Mouse (Mus musculus) embryonic facial prominence, embryonic 11.5 days (tissue): ENCODE measurements at regions not wholly inside any gene's neighbourhood (a gene's known extent, or its start where the extent isn't known, plus 50 kb on each side); places are given as distances from the start of the nearest gene placed in this dataset.

Experiments
- ATAC-seq: fragments of 200-750 bp; cut with Nextera tagmentation; replicated peaks from 2 replicates; pipeline ENCODE4 v1.8.0; 2017; ENCODE audit warnings: low read depth; ENCODE audit not compliant: insufficient number of reproducible peaks, low FRiP score, low TSS enrichment
- DNase-seq: peaks from one replicate; pipeline ENCODE4 v3.0.0-alpha.2; 2015; ENCODE audit warnings: low spot score
- H3K27ac ChIP-seq: fragments of 300-500 bp; sonication (generic); replicated peaks from 2 replicates; pipeline ENCODE4 v1.5.1; 2014; ENCODE audit warnings: mild to moderate bottlenecking, low read depth, low read length, control low read depth
- H3K27me3 ChIP-seq: fragments of 300-500 bp; sonication (generic); 2 replicates; pipeline ENCODE4 v1.6.1; 2014; ENCODE audit warnings: mild to moderate bottlenecking, low read length, moderate library complexity, mixed read lengths; ENCODE audit not compliant: control insufficient read depth, insufficient read depth
- H3K36me3 ChIP-seq: fragments of 300-500 bp; sonication (generic); replicated peaks from 2 replicates; pipeline ENCODE4 v1.6.1; 2014; ENCODE audit warnings: low read depth, mild to moderate bottlenecking, low read length, moderate library complexity, mixed read lengths; ENCODE audit not compliant: control insufficient read depth, insufficient read depth
- H3K4me1 ChIP-seq: fragments of 300-500 bp; sonication (generic); 2 replicates; pipeline ENCODE4 v1.6.1; 2014; ENCODE audit warnings: low read length, mixed read lengths; ENCODE audit not compliant: control insufficient read depth, insufficient read depth
- H3K4me2 ChIP-seq: fragments of 300-500 bp; sonication (generic); 2 replicates; pipeline ENCODE4 v1.6.1; 2014; ENCODE audit warnings: low read depth, mild to moderate bottlenecking, control low read depth, low read length, moderate library complexity
- H3K4me3 ChIP-seq: fragments of 300-500 bp; sonication (generic); 2 replicates; pipeline ENCODE4 v1.5.1; 2014; ENCODE audit warnings: low read depth, low read length, control low read depth
- H3K9ac ChIP-seq: fragments of 300-500 bp; sonication (generic); replicated peaks from 2 replicates; pipeline ENCODE4 v1.6.1; 2014; ENCODE audit warnings: mild to moderate bottlenecking, control low read depth, low read length
- H3K9me3 ChIP-seq: fragments of 300-500 bp; sonication (generic); replicated peaks from 2 replicates; pipeline ENCODE4 v1.6.1; 2016; ENCODE audit warnings: mild to moderate bottlenecking, low read length, inconsistent platforms, mixed read lengths; ENCODE audit not compliant: control insufficient read depth
- WGBS: fragments of 180-500 bp; shearing (Covaris S2); extraction: QIAGEN DNeasy Blood & Tissue Kit; methylation state at CpG from one replicate; pipeline ENCODE4 v1.1.7; 2014; 5-methylcytosine and 5-hydroxymethylcytosine counted together

- Histone ChIP-seq H3K27ac (no peak overlapping the region), H3K36me3 (no peaks in the 10 kb centered on the region), H3K4me1 (no peaks in the 10 kb centered on the region), H3K4me2 (no peak overlapping the region), H3K9ac (no peak overlapping the region), H3K4me3 (no peak overlapping the region), H3K27me3 (no peaks in the 10 kb centered on the region), H3K9me3 (no peaks in the 10 kb centered on the region)
- 63% methylated on average over 2 of the region's 2 CpGs for WGBS
- DNase-seq = no peak
- no peak for ATAC-seq
Observed at GRCm38 (mm10) chr13:85570886-85571527, 282.1 kb upstream of the Rasa1 start.

- no peak for ATAC-seq
- Histone ChIP-seq H3K4me2 (no peak overlapping the region), H3K9ac (no peak overlapping the region), H3K4me1 (no peaks in the 10 kb centered on the region), H3K9me3 (no peaks in the 10 kb centered on the region), H3K4me3 (no peak overlapping the region), H3K27ac (no peak overlapping the region), H3K27me3 (no peaks in the 10 kb centered on the region), H3K36me3 (no peaks in the 10 kb centered on the region)
- WGBS = 82% methylated on average over 2 of the region's 2 CpGs
- DNase-seq = no peak
Observed at GRCm38 (mm10) chr13:85557821-85558220, 268.9 kb upstream of the Rasa1 start.

GRCm38 (mm10) chr13:85556101-85556853 lies 267.3 kb upstream of the Rasa1 start:
- Histone ChIP-seq H3K4me3 (no peak overlapping the region), H3K4me2 (no peak overlapping the region), H3K27ac (no peak overlapping the region), H3K4me1 (no peaks in the 10 kb centered on the region), H3K36me3 (no peaks in the 10 kb centered on the region), H3K9me3 (no peaks in the 10 kb centered on the region), H3K27me3 (no peaks in the 10 kb centered on the region), H3K9ac (no peak overlapping the region)
- ATAC-seq = no peak
- peak; percentile 80 for DNase-seq
- WGBS = 14% methylated on average over 5 of the region's 5 CpGs

- no peak overlapping the region for H3K4me2 ChIP-seq
- WGBS = 81% methylated on average over 3 of the region's 3 CpGs
- no peak overlapping the region for H3K27ac ChIP-seq
- no peak for ATAC-seq
- no peaks in the 10 kb centered on the region for H3K4me1 ChIP-seq
- no peaks in the 10 kb centered on the region for H3K9me3 ChIP-seq
- H3K4me3 ChIP-seq = no peak overlapping the region
- DNase-seq = no peak
- no peaks in the 10 kb centered on the region for H3K27me3 ChIP-seq
- no peak overlapping the region for H3K9ac ChIP-seq
- no peaks in the 10 kb centered on the region for H3K36me3 ChIP-seq
Observed at GRCm38 (mm10) chr13:85553072-85553471, 264.1 kb upstream of the Rasa1 start.

GRCm38 (mm10) chr13:85509671-85510070 lies 220.7 kb upstream of the Rasa1 start:
- no peak overlapping the region for H3K4me2 ChIP-seq
- no peaks in the 10 kb centered on the region for H3K27me3 ChIP-seq
- H3K9ac ChIP-seq = no peak overlapping the region
- no peaks in the 10 kb centered on the region for H3K4me1 ChIP-seq
- DNase-seq (no peak), ATAC-seq (no peak)
- H3K27ac ChIP-seq = no peak overlapping the region
- WGBS = 65% methylated on average over 1 of the region's 1 CpGs
- no peaks in the 10 kb centered on the region for H3K9me3 ChIP-seq
- no peak overlapping the region for H3K4me3 ChIP-seq
- no peaks in the 10 kb centered on the region for H3K36me3 ChIP-seq

- DNase-seq (no peak), ATAC-seq (no peak)
- Histone ChIP-seq H3K4me3 (no peak overlapping the region), H3K27me3 (no peaks in the 10 kb centered on the region), H3K4me1 (no peaks in the 10 kb centered on the region), H3K9me3 (no peaks in the 10 kb centered on the region), H3K27ac (no peak overlapping the region), H3K9ac (no peak overlapping the region), H3K4me2 (no peak overlapping the region), H3K36me3 (no peaks in the 10 kb centered on the region)
- 94% methylated on average over 1 of the region's 1 CpGs for WGBS
Observed at GRCm38 (mm10) chr13:85508552-85508951, 219.6 kb upstream of the Rasa1 start.

- no peak overlapping the region for H3K9ac ChIP-seq
- no peak for ATAC-seq
- H3K4me3 ChIP-seq = no peak overlapping the region
- H3K9me3 ChIP-seq = no peaks in the 10 kb centered on the region
- H3K4me1 ChIP-seq = no peaks in the 10 kb centered on the region
- no peak overlapping the region for H3K4me2 ChIP-seq
- no peaks in the 10 kb centered on the region for H3K27me3 ChIP-seq
- 56% methylated on average over 6 of the region's 6 CpGs for WGBS
- DNase-seq = peak; percentile 2
- no peaks in the 10 kb centered on the region for H3K36me3 ChIP-seq
- H3K27ac ChIP-seq = no peak overlapping the region
Observed at GRCm38 (mm10) chr13:85507374-85508101, 218.6 kb upstream of the Rasa1 start.

- H3K27ac ChIP-seq = no peak overlapping the region
- no peak overlapping the region for H3K4me2 ChIP-seq
- H3K4me3 ChIP-seq = no peak overlapping the region
- H3K9ac ChIP-seq = no peak overlapping the region
- no peaks in the 10 kb centered on the region for H3K4me1 ChIP-seq
- H3K36me3 ChIP-seq = no peaks in the 10 kb centered on the region
- no peaks in the 10 kb centered on the region for H3K9me3 ChIP-seq
- no peak for DNase-seq
- no peaks in the 10 kb centered on the region for H3K27me3 ChIP-seq
- WGBS = 50% methylated on average over 1 of the region's 1 CpGs
- no peak for ATAC-seq
Observed at GRCm38 (mm10) chr13:85506875-85507274, 217.9 kb upstream of the Rasa1 start.
